Mouse (Mus musculus): ENCODE measurements around the gene Stard10. TPM values are rescaled to one million over a fixed set of nuclear protein-coding genes. Genes with fewer than 3 reads are reported as not detected.
A peak's percentile ranks its signal among the peaks of the same experiment; 100 is the strongest.

Stard10 gene
- total RNA-seq, 2 experiments from 2014 or later: 31.4 to 32.2 TPM

GRCm38 (mm10) chr7:101327263-101327662 lies 10.4 kb downstream of the Stard10 start:
- no peak for DNase-seq (ENCODE audit: low spot score in 2 of 2)
- intact Hi-C loops (cut with DNase I): no loop called here

- DNase-seq (ENCODE audit: low spot score in 2 of 2): no peak
- intact Hi-C loops (cut with DNase I): no loop called here
These were observed 10.9 kb downstream of the Stard10 start for GRCm38 (mm10) chr7:101327786-101328185.

- DNase-seq (ENCODE audit: low spot score in 2 of 2): peak; percentile 61 to 83
- intact Hi-C loops (cut with DNase I): no loop called here
These were observed 11.8 kb downstream of the Stard10 start for GRCm38 (mm10) chr7:101328621-101329158.

GRCm38 (mm10) chr7:101329606-101330005 lies 12.7 kb downstream of the Stard10 start:
- intact Hi-C loops (cut with DNase I): no loop called here
- DNase-seq (ENCODE audit: low spot score in 2 of 2): no peak

- intact Hi-C loops (cut with DNase I): no loop called here
- DNase-seq (ENCODE audit: low spot score in 2 of 2): no peak
These were observed 13.4 kb downstream of the Stard10 start for GRCm38 (mm10) chr7:101330074-101330840.

GRCm38 (mm10) chr7:101330841-101331173 lies 13.9 kb downstream of the Stard10 start:
- intact Hi-C loops (cut with DNase I): no loop called here
- no peak for DNase-seq (ENCODE audit: low spot score in 2 of 2)

GRCm38 (mm10) chr7:101332045-101332831 lies 15.4 kb downstream of the Stard10 start:
- intact Hi-C loops (cut with DNase I): no loop called here
- DNase-seq (ENCODE audit: low spot score in 2 of 2): no peak

- no peak for DNase-seq (ENCODE audit: low spot score in 2 of 2)
- intact Hi-C loops (cut with DNase I): no loop called here
These were observed 18.3 kb downstream of the Stard10 start for GRCm38 (mm10) chr7:101335228-101335627.

- intact Hi-C loops (cut with DNase I): no loop called here
- DNase-seq (ENCODE audit: low spot score in 2 of 2): no peak
These were observed 19.8 kb downstream of the Stard10 start for GRCm38 (mm10) chr7:101336686-101337085.

GRCm38 (mm10) chr7:101337401-101337800 lies 20.5 kb downstream of the Stard10 start:
- intact Hi-C loops (cut with DNase I): no loop called here

GRCm38 (mm10) chr7:101341405-101341804 lies 24.5 kb downstream of the Stard10 start:
- DNase-seq (ENCODE audit: low spot score in 2 of 2): peak in 1 of 2 experiments; percentile 41

More at GRCm38 (mm10) chr7:101337401-101337800, 20.5 kb downstream of the Stard10 start:
- DNase-seq (ENCODE audit: low spot score in 2 of 2): no peak

GRCm38 (mm10) chr7:101343135-101343534 lies 26.2 kb downstream of the Stard10 start:
- DNase-seq (ENCODE audit: low spot score in 2 of 2): no peak
- intact Hi-C loops (cut with DNase I): no loop called here

More at GRCm38 (mm10) chr7:101341405-101341804, 24.5 kb downstream of the Stard10 start:
- intact Hi-C loops (cut with DNase I): no loop called here

- intact Hi-C loops (cut with DNase I): no loop called here
- DNase-seq (ENCODE audit: low spot score in 2 of 2): no peak
These were observed 28.0 kb downstream of the Stard10 start for GRCm38 (mm10) chr7:101344892-101345291.

GRCm38 (mm10) chr7:101346991-101347390 lies 30.1 kb downstream of the Stard10 start:
- intact Hi-C loops (cut with DNase I): no loop called here

GRCm38 (mm10) chr7:101347767-101348270 lies 30.9 kb downstream of the Stard10 start, which contains the start of gene Arap1:
Gene Arap1 (plus strand): TSS chr7:101348067.
- intact Hi-C loops (cut with DNase I): no loop called here
- DNase-seq (ENCODE audit: low spot score in 2 of 2): no peak

More at GRCm38 (mm10) chr7:101346991-101347390, 30.1 kb downstream of the Stard10 start:
- no peak for DNase-seq (ENCODE audit: low spot score in 2 of 2)

GRCm38 (mm10) chr7:101348312-101348711 lies 31.4 kb downstream of the Stard10 start:
- intact Hi-C loops (cut with DNase I): no loop called here
- no peak for DNase-seq (ENCODE audit: low spot score in 2 of 2)

- DNase-seq (ENCODE audit: low spot score in 2 of 2): peak; percentile 66 to 75
- intact Hi-C loops (cut with DNase I): no loop called here
These were observed 33.0 kb downstream of the Stard10 start for GRCm38 (mm10) chr7:101349861-101350260.

GRCm38 (mm10) chr7:101352404-101352803 lies 35.5 kb downstream of the Stard10 start:
- DNase-seq (ENCODE audit: low spot score in 2 of 2): no peak
- intact Hi-C loops (cut with DNase I): no loop called here

- DNase-seq (ENCODE audit: low spot score in 2 of 2): no peak
- intact Hi-C loops (cut with DNase I): no loop called here
These were observed 37.5 kb downstream of the Stard10 start for GRCm38 (mm10) chr7:101354423-101354822.

GRCm38 (mm10) chr7:101355551-101356100 lies 38.7 kb downstream of the Stard10 start:
- intact Hi-C loops (cut with DNase I): no loop called here
- no peak for DNase-seq (ENCODE audit: low spot score in 2 of 2)

Data from left cerebral cortex, postnatal 14 days (tissue).